Mouse (Mus musculus) cerebellum, postnatal 14 days (tissue): ENCODE results near the gene Fam189a2.

Source experiments
- DNase-seq, 2 experiments: peaks; one replicate each; pipeline ENCODE4 v3.0.0; 2021; ENCODE audit warnings: mixed read lengths in 2 of 2

Gene Fam189a2

GRCm38 (mm10) chr19:23970374-23970773 is 60.4 kb downstream of the Fam189a2 start:
- DNase-seq: no peak

GRCm38 (mm10) chr19:23968862-23969225 is 62.0 kb downstream of the Fam189a2 start:
- DNase-seq: no peak

GRCm38 (mm10) chr19:23968125-23968861 is 62.5 kb downstream of the Fam189a2 start:
- DNase-seq: no peak

- peak in 1 of 2 experiments; percentile 51 for DNase-seq
Observed at GRCm38 (mm10) chr19:23967156-23967555, 63.7 kb downstream of the Fam189a2 start.

GRCm38 (mm10) chr19:23966376-23966775 is 64.4 kb downstream of the Fam189a2 start:
- no peak for DNase-seq

- no peak for DNase-seq
Observed at GRCm38 (mm10) chr19:23964401-23964910, 66.4 kb downstream of the Fam189a2 start.

GRCm38 (mm10) chr19:23961516-23961915 is 69.3 kb downstream of the Fam189a2 start:
- DNase-seq: peak; percentile 88 to 90

GRCm38 (mm10) chr19:23960831-23961447 is 69.9 kb downstream of the Fam189a2 start:
- no peak for DNase-seq

- peak; percentile 65 to 76 for DNase-seq
Observed at GRCm38 (mm10) chr19:23960275-23960674, 70.5 kb downstream of the Fam189a2 start.

- no peak for DNase-seq
Observed at GRCm38 (mm10) chr19:23959870-23960269, 70.9 kb downstream of the Fam189a2 start.

GRCm38 (mm10) chr19:23958925-23959324 is 71.9 kb downstream of the Fam189a2 start:
- peak; percentile 31 to 47 for DNase-seq

GRCm38 (mm10) chr19:23957563-23957962 is 73.3 kb downstream of the Fam189a2 start:
- no peak for DNase-seq

- no peak for DNase-seq
Observed at GRCm38 (mm10) chr19:23956299-23956975, 74.4 kb downstream of the Fam189a2 start.

- no peak for DNase-seq
Observed at GRCm38 (mm10) chr19:23955461-23955860, 75.4 kb downstream of the Fam189a2 start.

GRCm38 (mm10) chr19:23948301-23949000 is 82.4 kb downstream of the Fam189a2 start:
- peak in 1 of 2 experiments; percentile 35 for DNase-seq

- no peak for DNase-seq
Observed at GRCm38 (mm10) chr19:23947871-23948270, 82.9 kb downstream of the Fam189a2 start.

GRCm38 (mm10) chr19:23946751-23947150 is 84.1 kb downstream of the Fam189a2 start:
- DNase-seq: no peak

- no peak for DNase-seq
Observed at GRCm38 (mm10) chr19:23946026-23946685, 84.7 kb downstream of the Fam189a2 start.

- DNase-seq: no peak
Observed at GRCm38 (mm10) chr19:23942886-23943285, 87.9 kb downstream of the Fam189a2 start.

GRCm38 (mm10) chr19:23941422-23941949 is 89.3 kb downstream of the Fam189a2 start:
- DNase-seq: no peak

GRCm38 (mm10) chr19:23930826-23931225 is 100.0 kb downstream of the Fam189a2 start:
- DNase-seq: no peak

- DNase-seq: peak; percentile 38 to 66
Observed at GRCm38 (mm10) chr19:23925541-23925940, 105.3 kb downstream of the Fam189a2 start.
